Mouse (Mus musculus) erythroblast, adult 5-6 weeks (primary cell): ENCODE results near the gene Sco2. TPM values are rescaled to one million over a fixed set of nuclear protein-coding genes. Genes with fewer than 3 reads are reported as not detected.

Experiments
- ATAC-seq: replicated peaks from 2 replicates; pipeline ENCODE4 v1.8.0; 2016; ENCODE audit warnings: moderate number of reproducible peaks, mild to moderate bottlenecking, moderate TSS enrichment, inconsistent platforms; ENCODE audit not compliant: poor library complexity, low FRiP score, severe bottlenecking
- total RNA-seq, 2 experiments: library from RNA; stranded (forward) in 1 of 2; stranded (reverse) in 1 of 2; fragments of 150-400 nt in 1 of 2; fragments of 200-764, 138-1000 nt in 1 of 2; gene quantifications; 2 replicates each; pipeline versions ENCODE4 v1.2.3 to v1.2.4; 2015 to 2017; ENCODE audit warnings: low replicate concordance in 2 of 2

The Sco2 gene
- total RNA-seq, 2 experiments from 2014 or later: 0.68 to 5.2 TPM

DNA sequence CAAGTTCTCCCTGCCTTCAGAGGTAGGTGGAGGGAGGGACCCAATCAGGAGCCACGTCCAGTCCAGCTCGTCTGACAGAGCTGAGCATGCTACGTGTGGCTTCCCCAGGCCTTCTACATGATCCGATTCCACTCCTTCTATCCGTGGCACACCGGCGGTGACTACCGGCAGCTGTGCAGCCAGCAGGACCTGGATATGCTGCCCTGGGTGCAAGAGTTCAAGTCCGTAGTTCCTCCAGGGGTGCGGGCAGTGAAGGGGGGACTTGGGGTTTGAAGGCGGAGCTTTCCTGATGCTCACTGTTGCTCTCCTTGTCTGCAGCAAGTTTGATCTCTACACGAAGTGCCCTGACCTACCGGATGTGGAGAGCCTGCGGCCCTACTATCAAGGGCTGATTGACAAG is 37.2 kb downstream of the Sco2 start:
- ATAC-seq: no peak

DNA sequence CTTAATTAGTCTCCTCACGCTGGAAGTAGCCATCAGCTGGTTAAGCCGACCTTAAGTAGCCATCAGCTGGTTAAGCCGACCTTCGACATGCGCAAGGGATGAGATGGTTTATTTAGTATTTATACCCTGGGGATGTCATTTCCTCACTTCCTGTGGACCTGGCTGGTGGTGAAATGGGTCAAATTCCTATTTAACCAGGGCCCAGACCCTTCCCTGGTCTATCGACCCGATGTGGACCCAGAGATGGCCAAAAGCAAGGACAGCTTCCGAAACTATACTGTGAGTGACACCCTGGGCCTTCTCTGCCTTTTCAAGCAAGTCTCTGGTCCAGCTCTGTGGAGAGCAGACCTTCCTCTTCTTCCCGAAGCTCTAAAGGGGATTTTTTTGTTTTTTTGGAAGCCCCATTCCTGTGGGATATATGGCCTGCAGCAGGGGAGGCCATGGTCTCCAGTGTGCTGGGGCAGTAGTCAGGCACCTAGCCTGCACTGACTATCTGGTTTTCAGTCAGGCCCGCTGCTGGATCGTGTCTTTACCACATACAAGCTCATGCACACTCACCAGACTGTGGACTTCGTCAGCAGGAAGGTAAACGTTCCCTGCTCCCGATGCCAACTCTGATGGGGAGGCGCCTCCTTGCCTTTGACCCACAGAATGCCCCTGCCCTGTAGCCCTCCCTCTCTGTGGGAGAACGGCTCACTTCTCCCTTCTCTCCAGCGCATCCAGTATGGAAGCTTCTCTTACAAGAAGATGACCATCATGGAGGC is 38.7 kb downstream of the Sco2 start:
- ATAC-seq: no peak

DNA sequence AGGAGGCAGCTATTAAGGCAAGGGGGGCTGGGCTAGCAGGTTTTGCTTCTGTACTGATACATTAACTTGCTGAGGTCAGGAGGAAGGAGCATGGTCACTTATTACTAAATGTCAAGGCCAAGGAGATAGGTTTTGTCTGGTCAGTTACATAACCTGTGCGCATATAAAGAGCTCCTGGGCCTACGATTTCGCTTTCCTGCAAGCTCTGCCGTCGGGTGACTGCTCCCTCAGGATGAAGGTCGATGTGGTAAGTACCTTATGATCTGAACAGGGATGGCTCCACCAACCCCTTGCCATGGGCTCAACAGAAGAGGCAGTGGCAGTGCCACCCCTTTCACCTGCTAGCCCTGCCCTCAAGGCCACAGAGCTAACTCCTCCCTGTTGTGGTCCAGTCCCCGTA is 39.4 kb downstream of the Sco2 start, which contains the start of gene Miox:
Gene Miox, plus strand, starts transcription at position 128 of the 400 bp plus-strand sequence.
- no peak for ATAC-seq

GRCm38 (mm10) chr15:89326441-89326840 is 47.2 kb downstream of the Sco2 start:
- ATAC-seq: no peak

DNA sequence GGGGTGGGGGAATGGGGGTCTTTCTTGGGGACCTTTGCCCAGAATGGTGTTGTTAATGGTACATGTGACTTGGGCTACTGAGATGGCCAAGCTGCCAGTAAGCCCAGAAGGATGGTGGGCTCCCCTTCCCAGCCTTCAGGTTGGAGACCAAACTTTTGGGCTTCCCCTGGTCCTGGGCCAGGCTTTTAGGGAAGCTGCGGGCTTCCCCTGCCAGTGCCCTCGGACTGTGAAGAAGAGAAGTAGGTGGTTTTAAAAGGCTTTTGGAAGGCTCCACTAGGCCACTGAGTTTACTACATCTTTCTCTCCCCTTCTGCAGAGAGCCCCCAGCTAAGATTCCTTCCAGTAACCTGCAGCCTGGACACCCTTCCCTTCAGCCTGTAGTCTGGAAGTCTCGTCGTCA is 50.0 kb downstream of the Sco2 start:
- ATAC-seq: no peak

DNA sequence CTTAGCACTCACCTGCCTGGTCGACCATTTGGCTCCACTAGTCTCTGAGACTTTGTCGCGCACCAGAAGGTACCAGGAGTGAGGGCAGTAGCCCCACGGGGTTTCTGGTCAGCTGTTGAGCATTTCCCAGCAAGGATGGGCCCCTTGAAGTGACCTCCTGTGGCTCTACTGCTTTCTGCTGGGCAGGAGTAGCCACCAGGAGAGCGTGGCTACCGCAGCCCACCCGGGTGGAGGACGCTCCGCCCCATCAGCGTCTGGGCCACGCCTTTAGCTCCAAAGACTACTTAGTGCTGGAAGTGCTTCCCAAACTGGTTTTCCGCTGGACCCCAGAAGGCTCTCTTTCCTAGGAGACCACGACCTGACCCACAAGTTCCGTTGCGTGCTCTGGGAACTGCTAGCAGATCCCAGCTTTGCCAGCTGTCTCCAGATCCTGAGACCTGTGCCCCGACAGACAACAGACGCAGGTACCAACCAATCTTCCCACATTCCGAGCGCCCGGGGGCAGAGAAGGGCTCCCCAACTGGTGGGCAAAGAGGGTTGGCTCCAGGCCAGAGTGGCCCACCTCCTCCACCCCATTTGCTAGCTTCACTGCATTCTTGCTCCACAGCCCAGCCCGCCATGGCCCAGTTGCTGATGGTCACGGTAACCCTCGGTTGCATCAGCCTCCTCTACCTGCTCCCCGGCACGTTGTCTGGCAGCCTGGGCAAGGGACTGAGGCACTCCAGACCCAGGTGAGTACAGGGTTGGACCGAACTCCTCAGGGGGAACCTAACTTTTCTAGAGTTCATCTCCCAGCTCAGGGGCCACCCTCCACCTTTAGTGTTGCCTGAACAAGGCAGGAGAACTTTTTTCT is 50.8 kb downstream of the Sco2 start, which contains the start of gene Adm2:
Gene Adm2, plus strand, starts transcription at position 51 of the 853 bp plus-strand sequence.
- ATAC-seq: no peak

Other genes with a start within 250 kb of the Sco2 start
- 1.5 TPM in 1 of 2 replicates, not detected in the other for gene Hdac10, start 245.1 kb downstream of the Sco2 start, total RNA-seq (2015; ENCODE audit: low replicate concordance)
- gene Hdac10, start 245.1 kb downstream of the Sco2 start, total RNA-seq (2017; ENCODE audit: low replicate concordance): 1.7 and 2.5 TPM in 2 replicates
- not detected in 2 replicates for gene Mapk12, start 233.1 kb downstream of the Sco2 start, total RNA-seq (2015; ENCODE audit: low replicate concordance)
- not detected in 2 replicates for gene Mapk12, start 233.1 kb downstream of the Sco2 start, total RNA-seq (2017; ENCODE audit: low replicate concordance)
- gene Mapk11, start 224.2 kb downstream of the Sco2 start, total RNA-seq (2015; ENCODE audit: low replicate concordance): not detected in 2 replicates
- 0.17 TPM in 1 of 2 replicates, not detected in the other for gene Mapk11, start 224.2 kb downstream of the Sco2 start, total RNA-seq (2017; ENCODE audit: low replicate concordance)
- 9.6 and 14.2 TPM in 2 replicates for gene Plxnb2, start 193.1 kb downstream of the Sco2 start, total RNA-seq (2015; ENCODE audit: low replicate concordance)
- 4.9 and 6.9 TPM in 2 replicates for gene Plxnb2, start 193.1 kb downstream of the Sco2 start, total RNA-seq (2017; ENCODE audit: low replicate concordance)
- not detected in 2 replicates for gene Dennd6b, start 177.3 kb downstream of the Sco2 start, total RNA-seq (2015; ENCODE audit: low replicate concordance)
- 0.84 and 1.7 TPM in 2 replicates for gene Dennd6b, start 177.3 kb downstream of the Sco2 start, total RNA-seq (2017; ENCODE audit: low replicate concordance)
- 18.1 and 19.6 TPM in 2 replicates for gene Ppp6r2, start 162.3 kb downstream of the Sco2 start, total RNA-seq (2015; ENCODE audit: low replicate concordance)
- gene Ppp6r2, start 162.3 kb downstream of the Sco2 start, total RNA-seq (2017; ENCODE audit: low replicate concordance): 26.2 and 47.5 TPM in 2 replicates
- 38.9 and 39.6 TPM in 2 replicates for gene Sbf1, start 58.5 kb downstream of the Sco2 start, total RNA-seq (2015; ENCODE audit: low replicate concordance)
- 11.2 and 22.4 TPM in 2 replicates for gene Sbf1, start 58.5 kb downstream of the Sco2 start, total RNA-seq (2017; ENCODE audit: low replicate concordance)
- gene Adm2, start 51.1 kb downstream of the Sco2 start, total RNA-seq (2015; ENCODE audit: low replicate concordance): not detected in 2 replicates
- not detected in 2 replicates for gene Adm2, start 51.1 kb downstream of the Sco2 start, total RNA-seq (2017; ENCODE audit: low replicate concordance)
- gene Miox, start 39.4 kb downstream of the Sco2 start, total RNA-seq (2015; ENCODE audit: low replicate concordance): not detected in 2 replicates
- gene Miox, start 39.4 kb downstream of the Sco2 start, total RNA-seq (2017; ENCODE audit: low replicate concordance): not detected in 2 replicates
- gene Lmf2, start 18.2 kb downstream of the Sco2 start, total RNA-seq (2015; ENCODE audit: low replicate concordance): 18.6 and 21.3 TPM in 2 replicates
- gene Lmf2, start 18.2 kb downstream of the Sco2 start, total RNA-seq (2017; ENCODE audit: low replicate concordance): 8.3 and 9.1 TPM in 2 replicates
- 30.6 and 48.1 TPM in 2 replicates for gene Ncaph2, start 18.1 kb downstream of the Sco2 start, total RNA-seq (2015; ENCODE audit: low replicate concordance)
- 60.7 and 118 TPM in 2 replicates for gene Ncaph2, start 18.1 kb downstream of the Sco2 start, total RNA-seq (2017; ENCODE audit: low replicate concordance)
- not detected in 2 replicates for gene Tymp, start 3.2 kb upstream of the Sco2 start, total RNA-seq (2015; ENCODE audit: low replicate concordance)
- gene Tymp, start 3.2 kb upstream of the Sco2 start, total RNA-seq (2017; ENCODE audit: low replicate concordance): not detected in 2 replicates
- gene Odf3b, start 5.4 kb upstream of the Sco2 start, total RNA-seq (2015; ENCODE audit: low replicate concordance): not detected in 2 replicates
- 2.3 TPM in 1 of 2 replicates, not detected in the other for gene Odf3b, start 5.4 kb upstream of the Sco2 start, total RNA-seq (2017; ENCODE audit: low replicate concordance)
- gene Klhdc7b, start 11.1 kb upstream of the Sco2 start, total RNA-seq (2015; ENCODE audit: low replicate concordance): not detected in 2 replicates
- gene Klhdc7b, start 11.1 kb upstream of the Sco2 start, total RNA-seq (2017; ENCODE audit: low replicate concordance): not detected in 2 replicates
- gene Syce3, start 36.7 kb upstream of the Sco2 start, total RNA-seq (2015; ENCODE audit: low replicate concordance): not detected in 2 replicates
- not detected in 2 replicates for gene Syce3, start 36.7 kb upstream of the Sco2 start, total RNA-seq (2017; ENCODE audit: low replicate concordance)
- 2.1 and 6.9 TPM in 2 replicates for gene Cpt1b, start 52.0 kb upstream of the Sco2 start, total RNA-seq (2015; ENCODE audit: low replicate concordance)
- gene Cpt1b, start 52.0 kb upstream of the Sco2 start, total RNA-seq (2017; ENCODE audit: low replicate concordance): 0.84 and 4.4 TPM in 2 replicates
- 0.58 and 1.0 TPM in 2 replicates for gene C730034F03Rik, start 55.7 kb upstream of the Sco2 start, total RNA-seq (2015; ENCODE audit: low replicate concordance)
- gene C730034F03Rik, start 55.7 kb upstream of the Sco2 start, total RNA-seq (2017; ENCODE audit: low replicate concordance): 1.4 and 5.3 TPM in 2 replicates
- gene Gm44502, start 55.9 kb upstream of the Sco2 start, total RNA-seq (2015; ENCODE audit: low replicate concordance): not detected in 2 replicates
- 0.14 TPM in 1 of 2 replicates, not detected in the other for gene Gm44502, start 55.9 kb upstream of the Sco2 start, total RNA-seq (2017; ENCODE audit: low replicate concordance)
- 82.0 and 92.2 TPM in 2 replicates for gene Chkb, start 56.1 kb upstream of the Sco2 start, total RNA-seq (2015; ENCODE audit: low replicate concordance)
- gene Chkb, start 56.1 kb upstream of the Sco2 start, total RNA-seq (2017; ENCODE audit: low replicate concordance): 28.6 and 30.9 TPM in 2 replicates
- 0.19 and 0.21 TPM in 2 replicates for gene Mapk8ip2, start 80.1 kb upstream of the Sco2 start, total RNA-seq (2015; ENCODE audit: low replicate concordance)
- 0.14 and 0.34 TPM in 2 replicates for gene Mapk8ip2, start 80.1 kb upstream of the Sco2 start, total RNA-seq (2017; ENCODE audit: low replicate concordance)
- gene Arsa, start 103.6 kb upstream of the Sco2 start, total RNA-seq (2015; ENCODE audit: low replicate concordance): 0.42 TPM in 1 of 2 replicates, not detected in the other
- 1.5 and 2.2 TPM in 2 replicates for gene Arsa, start 103.6 kb upstream of the Sco2 start, total RNA-seq (2017; ENCODE audit: low replicate concordance)
- 0.63 and 0.77 TPM in 2 replicates for gene Shank3, start 125.8 kb upstream of the Sco2 start, total RNA-seq (2015; ENCODE audit: low replicate concordance)
- gene Shank3, start 125.8 kb upstream of the Sco2 start, total RNA-seq (2017; ENCODE audit: low replicate concordance): 0.98 and 1.0 TPM in 2 replicates
- not detected in 2 replicates for gene Acr, start 194.5 kb upstream of the Sco2 start, total RNA-seq (2015; ENCODE audit: low replicate concordance)
- gene Acr, start 194.5 kb upstream of the Sco2 start, total RNA-seq (2017; ENCODE audit: low replicate concordance): not detected in 2 replicates
- gene Rabl2, start 218.1 kb upstream of the Sco2 start, total RNA-seq (2015; ENCODE audit: low replicate concordance): 0.84 and 5.0 TPM in 2 replicates
- gene Rabl2, start 218.1 kb upstream of the Sco2 start, total RNA-seq (2017; ENCODE audit: low replicate concordance): 4.5 and 5.6 TPM in 2 replicates